Mouse (Mus musculus): ENCODE data around the gene Ssh3. TPM values are rescaled to one million over a fixed set of nuclear protein-coding genes. Genes with fewer than 3 reads are reported as not detected.
"Not testable (repeated sequence)": the region's sequence is repeated elsewhere in the genome, so short reads cannot be mapped to it uniquely, and the experiment has no call there.

Gene Ssh3
- total RNA-seq, 1 experiment from 2014 or later = 23.7 TPM

GRCm38 (mm10) chr19:4257216-4257896 lies 11.6 kb downstream of the Ssh3 start:
- ATAC-seq (replicated peaks; ENCODE audit: insufficient number of reproducible peaks, low FRiP score, low TSS enrichment, poor library complexity, severe bottlenecking) = peak; percentile 96

GRCm38 (mm10) chr19:4255583-4256162 lies 13.3 kb downstream of the Ssh3 start:
- ATAC-seq (replicated peaks; ENCODE audit: insufficient number of reproducible peaks, low FRiP score, low TSS enrichment, poor library complexity, severe bottlenecking) = no peak

DNA sequence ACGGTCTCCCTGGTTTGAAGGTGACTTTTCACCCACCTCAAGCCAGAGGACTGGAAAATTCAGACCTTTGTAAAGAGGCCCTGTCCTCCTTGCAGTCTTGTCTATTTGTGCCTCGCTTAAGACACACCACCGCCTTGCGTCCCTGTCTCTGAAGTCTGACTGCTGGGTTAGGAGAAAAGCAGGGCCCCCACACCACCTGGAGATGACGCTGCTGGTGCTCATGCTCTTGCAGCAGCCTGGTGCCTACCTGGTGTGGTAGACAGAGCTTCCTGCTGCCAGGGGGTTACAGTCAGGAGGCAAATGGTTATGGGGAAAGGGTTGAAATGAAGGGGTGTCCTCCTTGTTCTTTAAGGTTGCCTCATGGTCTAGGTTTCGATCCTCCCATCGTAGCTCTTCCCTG lies 14.8 kb downstream of the Ssh3 start:
- ATAC-seq (replicated peaks; ENCODE audit: insufficient number of reproducible peaks, low FRiP score, low TSS enrichment, poor library complexity, severe bottlenecking) = no peak

DNA sequence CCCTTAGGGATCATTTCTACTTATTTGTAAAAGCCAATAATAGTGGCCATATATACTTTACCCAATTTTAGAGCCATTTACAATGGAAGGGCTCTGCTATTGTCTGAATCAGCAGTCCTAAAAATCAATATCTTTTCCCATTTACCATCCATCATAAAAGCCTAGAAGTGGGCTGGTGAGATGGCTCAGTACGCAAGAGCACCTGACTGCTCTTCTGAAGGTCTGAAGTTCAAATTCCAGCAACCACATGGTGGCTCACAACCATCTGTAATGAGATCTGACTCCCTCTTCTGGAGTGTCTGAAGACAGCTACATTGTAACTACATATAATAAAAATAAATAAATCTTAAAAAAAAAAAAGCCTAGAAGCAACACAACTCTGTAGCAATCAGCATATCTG lies 20.3 kb downstream of the Ssh3 start:
- ATAC-seq (replicated peaks; ENCODE audit: insufficient number of reproducible peaks, low FRiP score, low TSS enrichment, poor library complexity, severe bottlenecking) = not testable (repeated sequence)

DNA sequence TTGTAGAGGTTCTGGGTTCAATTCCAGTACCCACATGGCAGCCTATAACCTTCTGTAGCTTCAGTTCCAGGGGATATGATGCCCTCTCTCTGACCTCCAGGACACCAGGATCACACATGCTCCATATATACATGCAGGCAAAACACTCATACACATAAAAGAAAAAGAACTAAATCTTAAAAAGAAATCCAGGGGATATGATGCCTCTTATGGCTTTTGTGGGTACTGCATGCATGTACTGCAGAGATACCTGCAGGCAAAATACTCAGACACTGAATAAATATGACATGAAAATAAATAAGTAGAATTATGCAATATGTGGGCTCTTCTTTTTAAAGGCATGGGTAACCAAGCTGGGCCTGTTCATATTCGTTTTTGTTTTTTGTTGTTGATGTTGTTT lies 22.0 kb downstream of the Ssh3 start:
- ATAC-seq (replicated peaks; ENCODE audit: insufficient number of reproducible peaks, low FRiP score, low TSS enrichment, poor library complexity, severe bottlenecking) = no peak

- ATAC-seq (replicated peaks; ENCODE audit: insufficient number of reproducible peaks, low FRiP score, low TSS enrichment, poor library complexity, severe bottlenecking) = no peak
Measured at GRCm38 (mm10) chr19:4244775-4245174, 24.2 kb downstream of the Ssh3 start.

- ATAC-seq (replicated peaks; ENCODE audit: insufficient number of reproducible peaks, low FRiP score, low TSS enrichment, poor library complexity, severe bottlenecking) = no peak
Measured at GRCm38 (mm10) chr19:4242416-4242815, 26.6 kb downstream of the Ssh3 start.

- ATAC-seq (replicated peaks; ENCODE audit: insufficient number of reproducible peaks, low FRiP score, low TSS enrichment, poor library complexity, severe bottlenecking) = no peak
Measured at GRCm38 (mm10) chr19:4240247-4240668, 28.7 kb downstream of the Ssh3 start.

DNA sequence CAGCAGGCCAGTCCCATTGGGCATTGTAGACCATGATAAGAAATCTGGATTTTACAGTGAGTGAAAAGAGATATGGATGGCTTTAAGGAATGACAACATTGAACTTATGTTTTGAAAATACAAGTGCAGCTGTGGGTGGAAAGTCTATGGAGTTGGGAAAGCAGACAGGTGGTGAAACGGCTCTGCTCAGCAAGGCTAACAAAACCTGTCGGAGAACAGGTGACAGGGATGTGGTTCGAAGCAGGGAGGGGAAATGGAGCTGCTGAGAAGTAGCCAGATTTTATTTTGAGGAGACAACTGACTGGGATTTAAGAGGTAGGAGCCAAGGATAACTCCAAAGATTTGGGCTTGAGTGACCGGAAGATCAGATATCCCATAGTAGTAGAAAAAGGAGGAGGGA lies 34.4 kb downstream of the Ssh3 start:
- ATAC-seq (replicated peaks; ENCODE audit: insufficient number of reproducible peaks, low FRiP score, low TSS enrichment, poor library complexity, severe bottlenecking) = no peak

GRCm38 (mm10) chr19:4232651-4233050 lies 36.3 kb downstream of the Ssh3 start:
- ATAC-seq (replicated peaks; ENCODE audit: insufficient number of reproducible peaks, low FRiP score, low TSS enrichment, poor library complexity, severe bottlenecking) = no peak

DNA sequence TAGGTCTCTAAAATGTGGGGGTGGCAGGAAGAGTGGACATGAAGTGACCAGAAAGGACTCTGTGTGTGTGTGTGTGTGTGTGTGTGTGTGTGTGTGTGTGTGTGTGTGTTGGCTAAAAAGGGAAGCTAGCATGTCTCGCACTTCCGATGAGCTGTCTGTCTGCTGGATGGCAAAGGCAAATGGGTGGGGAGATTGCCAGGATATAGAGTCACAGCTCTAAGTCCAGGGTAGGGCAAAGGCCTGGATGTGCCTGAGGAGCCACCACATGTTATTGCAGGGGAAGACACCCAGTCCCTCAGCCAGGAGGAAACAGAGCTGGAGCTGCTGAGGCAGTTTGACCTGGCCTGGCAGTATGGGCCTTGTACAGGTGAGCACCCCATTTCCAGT lies 36.8 kb downstream of the Ssh3 start:
- ATAC-seq (replicated peaks; ENCODE audit: insufficient number of reproducible peaks, low FRiP score, low TSS enrichment, poor library complexity, severe bottlenecking) = peak; percentile 26

DNA sequence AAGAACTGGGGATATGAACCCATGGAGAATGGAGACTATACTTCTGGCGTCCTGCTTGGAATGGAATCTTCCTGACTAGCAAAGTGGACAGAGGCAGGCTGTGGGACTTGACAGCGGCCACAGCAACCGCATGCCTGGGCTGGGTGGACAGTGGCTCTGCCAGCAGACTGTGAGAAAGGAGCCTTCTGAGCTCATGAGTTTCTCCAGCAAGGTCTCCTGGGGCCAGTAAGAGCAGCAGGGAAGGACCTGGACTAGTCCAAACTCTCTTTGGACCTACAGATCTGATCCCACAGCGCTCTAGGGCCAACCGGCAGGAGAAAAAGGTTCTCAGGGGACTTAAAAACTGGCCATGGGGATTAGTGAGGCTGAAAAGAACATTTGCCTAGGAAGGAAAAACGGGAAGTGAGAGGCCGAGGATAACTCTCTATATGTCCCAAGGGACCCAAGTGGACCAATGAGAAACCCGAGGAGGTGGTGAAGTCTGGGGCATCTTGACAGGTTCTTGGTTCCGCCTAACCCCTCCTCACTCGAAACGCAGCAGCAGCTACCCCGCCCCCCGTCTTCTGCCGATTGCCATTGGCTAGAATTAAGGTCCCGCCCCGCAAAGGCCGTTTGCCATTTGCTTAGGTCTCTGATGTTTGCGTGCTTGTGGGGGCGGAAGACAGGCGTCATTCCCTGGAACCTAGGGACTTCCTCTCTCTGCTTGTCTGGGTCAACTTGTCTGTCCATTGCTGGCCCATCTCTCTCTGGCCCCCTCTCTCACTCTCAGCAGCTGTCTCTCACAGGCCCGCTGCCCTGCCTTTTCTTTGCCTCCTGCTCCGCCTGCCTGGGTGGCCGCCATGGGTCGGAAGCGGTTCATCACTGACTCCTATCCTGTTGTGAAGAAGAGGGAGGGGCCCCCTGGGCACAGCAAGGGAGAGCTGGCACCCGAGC lies 37.5 kb downstream of the Ssh3 start, which contains the start of gene Pold4:
Gene Pold4, plus strand, starts transcription at position 647 of the 933 bp plus-strand sequence.
- peak; percentile 76 for ATAC-seq (replicated peaks; ENCODE audit: insufficient number of reproducible peaks, low FRiP score, low TSS enrichment, poor library complexity, severe bottlenecking)

DNA sequence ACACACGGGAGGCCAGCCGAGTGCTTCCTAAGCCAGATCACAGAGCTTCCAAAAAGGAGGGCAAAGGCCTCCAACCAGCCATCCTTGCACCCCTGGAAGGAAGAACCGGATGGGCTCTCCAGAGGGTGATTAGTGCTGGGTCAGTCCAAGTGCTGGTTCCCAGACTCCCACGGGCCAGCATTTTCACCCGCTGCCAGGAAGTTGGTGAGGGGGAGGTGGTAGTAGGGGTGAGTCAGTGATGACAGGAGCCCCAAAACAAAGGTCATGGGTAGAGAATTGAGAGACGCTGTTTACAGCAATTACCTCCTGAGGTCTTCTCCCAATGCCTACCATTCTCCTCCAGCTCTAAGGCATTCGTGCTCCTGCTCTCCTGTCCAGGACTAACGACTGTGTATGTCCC lies 38.6 kb downstream of the Ssh3 start:
- no peak for ATAC-seq (replicated peaks; ENCODE audit: insufficient number of reproducible peaks, low FRiP score, low TSS enrichment, poor library complexity, severe bottlenecking)

GRCm38 (mm10) chr19:4229451-4230076 lies 39.4 kb downstream of the Ssh3 start:
- no peak for ATAC-seq (replicated peaks; ENCODE audit: insufficient number of reproducible peaks, low FRiP score, low TSS enrichment, poor library complexity, severe bottlenecking)

- ATAC-seq (replicated peaks; ENCODE audit: insufficient number of reproducible peaks, low FRiP score, low TSS enrichment, poor library complexity, severe bottlenecking) = no peak
Measured at GRCm38 (mm10) chr19:4228891-4229290, 40.1 kb downstream of the Ssh3 start.

GRCm38 (mm10) chr19:4227894-4228678 lies 40.9 kb downstream of the Ssh3 start:
- ATAC-seq (replicated peaks; ENCODE audit: insufficient number of reproducible peaks, low FRiP score, low TSS enrichment, poor library complexity, severe bottlenecking) = peak; percentile 28

GRCm38 (mm10) chr19:4227446-4227845 lies 41.5 kb downstream of the Ssh3 start:
- no peak for ATAC-seq (replicated peaks; ENCODE audit: insufficient number of reproducible peaks, low FRiP score, low TSS enrichment, poor library complexity, severe bottlenecking)

GRCm38 (mm10) chr19:4226779-4227178 lies 42.2 kb downstream of the Ssh3 start:
- no peak for ATAC-seq (replicated peaks; ENCODE audit: insufficient number of reproducible peaks, low FRiP score, low TSS enrichment, poor library complexity, severe bottlenecking)

Data from monocyte, adult 5-6 weeks (primary cell).